Mouse (Mus musculus): ENCODE data around the gene Zbtb8b. TPM values are rescaled to one million over a fixed set of nuclear protein-coding genes. Genes with fewer than 3 reads are reported as not detected.
"Not testable (repeated sequence)": the region's sequence is repeated elsewhere in the genome, so short reads cannot be mapped to it uniquely, and the experiment has no call there.

The Zbtb8b gene
- polyA plus RNA-seq, 1 experiment, result 0.36 TPM

DNA sequence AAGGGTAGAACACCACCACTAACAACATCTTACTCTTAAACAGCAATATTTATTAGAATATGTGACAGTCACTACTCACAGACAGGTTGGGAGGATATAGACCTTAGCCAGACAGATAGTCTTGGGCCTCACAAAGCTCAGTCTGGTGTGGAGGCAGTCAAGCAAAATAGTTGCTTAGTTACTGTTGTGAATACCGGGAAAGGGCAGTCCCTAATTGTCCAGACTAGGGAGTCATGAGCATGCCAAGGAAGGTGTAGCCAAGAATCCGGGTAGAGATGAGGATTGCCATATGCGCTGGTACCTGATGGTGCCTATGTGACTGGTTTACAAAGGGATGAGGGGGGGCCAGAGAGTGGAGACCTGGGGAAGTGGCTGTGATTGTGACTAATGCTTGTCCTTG, 21.5 kb upstream of the Zbtb8b start:
- no peak for DNase-seq
- peaks cover 9% of the 10 kb centered on the region for H3K4me1 ChIP-seq (replicated peaks; ENCODE audit: control insufficient read depth, insufficient read depth, low read length)
- peak overlapping the region; percentile 80 for H3K4me3 ChIP-seq (ENCODE audit: control insufficient read depth, insufficient read depth, low read length)
- H3K27ac ChIP-seq (ENCODE audit: control insufficient read depth, insufficient read depth, low read length), result no peak overlapping the region
- TF ChIP-seq CTCF (IDR thresholded peaks at IDR 0.05; ENCODE audit: borderline replicate concordance, control insufficient read depth, extremely low read depth, insufficient read depth, low read length, poor library complexity), result no peak
- no peak for TF ChIP-seq POLR2A (IDR thresholded peaks at IDR 0.05; ENCODE audit: control insufficient read depth, extremely low read depth, insufficient read depth, low read length, poor library complexity)
- peaks cover 18% of the 10 kb centered on the region for H3K36me3 ChIP-seq (ENCODE audit: control insufficient read depth, insufficient read depth, low read length)
- H3K27me3 ChIP-seq (ENCODE audit: control insufficient read depth, insufficient read depth, low read length), result no peaks in the 10 kb centered on the region
- WGBS, result 49% methylated on average over 3 of the region's 3 CpGs

GRCm38 (mm10) chr4:129461183-129461960, 20.7 kb upstream of the Zbtb8b start, which contains the start of gene Bsdc1:
TSS of gene Bsdc1 (plus strand) at chr4:129461581.
- peaks cover 11% of the 10 kb centered on the region for H3K36me3 ChIP-seq (ENCODE audit: control insufficient read depth, insufficient read depth, low read length)
- TF ChIP-seq POLR2A (IDR thresholded peaks at IDR 0.05; ENCODE audit: control insufficient read depth, extremely low read depth, insufficient read depth, low read length, poor library complexity), result peak; percentile 56
- TF ChIP-seq CTCF (IDR thresholded peaks at IDR 0.05; ENCODE audit: borderline replicate concordance, control insufficient read depth, extremely low read depth, insufficient read depth, low read length, poor library complexity), result 0 out of 2 replicates have a peak, but pooled peaks have one; percentile 49
- peak within 1 kb of the TSS; percentile 38 for H3K27ac ChIP-seq (ENCODE audit: control insufficient read depth, insufficient read depth, low read length)
- peaks cover 9% of the 10 kb centered on the region for H3K4me1 ChIP-seq (replicated peaks; ENCODE audit: control insufficient read depth, insufficient read depth, low read length)
- WGBS, result 0% methylated on average over 46 of the region's 46 CpGs
- no peaks in the 10 kb centered on the region for H3K27me3 ChIP-seq (ENCODE audit: control insufficient read depth, insufficient read depth, low read length)
- peak within 1 kb of the TSS; percentile 80 for H3K4me3 ChIP-seq (ENCODE audit: control insufficient read depth, insufficient read depth, low read length)
- peak; percentile 100 for DNase-seq

- Histone ChIP-seq H3K4me1 (replicated peaks; ENCODE audit: control insufficient read depth, insufficient read depth, low read length) (peaks cover 9% of the 10 kb centered on the region), H3K36me3 (ENCODE audit: control insufficient read depth, insufficient read depth, low read length) (peaks cover 6% of the 10 kb centered on the region; the same call in 1 of the 2 replicates), H3K27me3 (ENCODE audit: control insufficient read depth, insufficient read depth, low read length) (no peaks in the 10 kb centered on the region), H3K4me3 (ENCODE audit: control insufficient read depth, insufficient read depth, low read length) (peak overlapping the region; percentile 21), H3K27ac (ENCODE audit: control insufficient read depth, insufficient read depth, low read length) (peak overlapping the region; percentile 38)
- DNase-seq, result no peak
- WGBS, result 0% methylated on average over 4 of the region's 4 CpGs
- TF ChIP-seq POLR2A (IDR thresholded peaks at IDR 0.05; ENCODE audit: control insufficient read depth, extremely low read depth, insufficient read depth, low read length, poor library complexity), result no peak
- TF ChIP-seq CTCF (IDR thresholded peaks at IDR 0.05; ENCODE audit: borderline replicate concordance, control insufficient read depth, extremely low read depth, insufficient read depth, low read length, poor library complexity), result no peak
Observed at GRCm38 (mm10) chr4:129460827-129461182, 20.2 kb upstream of the Zbtb8b start.

DNA sequence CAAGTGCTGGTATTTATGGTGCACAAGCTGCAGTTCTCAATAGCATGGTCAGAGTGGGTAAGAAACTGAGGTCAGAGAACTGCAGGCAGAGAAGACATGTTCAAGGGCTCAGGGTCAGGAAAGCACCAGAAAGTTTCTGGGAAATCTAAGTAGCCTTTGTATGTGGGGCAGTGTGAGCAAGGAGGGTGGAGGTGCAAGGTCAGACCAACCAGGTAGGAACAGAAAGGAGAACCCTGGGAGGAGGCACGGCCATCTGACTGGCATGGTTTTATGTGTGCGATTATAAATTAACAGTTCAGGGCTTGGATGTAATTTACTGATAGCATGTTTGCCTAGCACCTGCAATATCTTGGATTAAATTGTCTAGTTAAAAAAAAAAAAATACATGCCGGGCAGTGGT, 19.1 kb upstream of the Zbtb8b start:
- no peak for DNase-seq
- no peaks in the 10 kb centered on the region for H3K27me3 ChIP-seq (ENCODE audit: control insufficient read depth, insufficient read depth, low read length)
- H3K4me1 ChIP-seq (replicated peaks; ENCODE audit: control insufficient read depth, insufficient read depth, low read length), result peaks cover 9% of the 10 kb centered on the region
- WGBS, result 94% methylated on average over 3 of the region's 3 CpGs
- TF ChIP-seq POLR2A (IDR thresholded peaks at IDR 0.05; ENCODE audit: control insufficient read depth, extremely low read depth, insufficient read depth, low read length, poor library complexity), result no peak
- no peak for TF ChIP-seq CTCF (IDR thresholded peaks at IDR 0.05; ENCODE audit: borderline replicate concordance, control insufficient read depth, extremely low read depth, insufficient read depth, low read length, poor library complexity)
- no peaks in the 10 kb centered on the region for H3K36me3 ChIP-seq (ENCODE audit: control insufficient read depth, insufficient read depth, low read length)
- no peak overlapping the region for H3K27ac ChIP-seq (ENCODE audit: control insufficient read depth, insufficient read depth, low read length)
- H3K4me3 ChIP-seq (ENCODE audit: control insufficient read depth, insufficient read depth, low read length), result no peak overlapping the region

DNA sequence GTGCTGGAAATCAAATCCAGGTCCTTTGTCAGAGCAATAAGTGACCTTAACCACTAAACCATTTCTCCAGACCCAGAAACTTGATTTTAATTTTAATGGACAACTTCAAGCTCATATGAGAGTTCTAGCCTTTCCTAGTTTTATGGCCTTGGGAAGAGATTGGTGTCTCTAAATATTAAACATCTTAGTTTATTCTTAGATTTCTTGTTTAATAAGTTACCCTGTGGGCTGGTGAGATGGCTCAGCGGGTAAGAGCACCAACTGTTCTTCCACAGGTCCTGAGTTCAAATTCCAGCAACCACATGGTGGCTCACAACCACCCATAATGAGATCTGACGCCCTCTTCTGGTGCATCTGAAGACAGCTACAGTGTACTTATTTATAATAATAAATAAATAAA, 16.7 kb upstream of the Zbtb8b start:
- H3K27ac ChIP-seq (ENCODE audit: control insufficient read depth, insufficient read depth, low read length); DNase-seq: not testable (repeated sequence)

GRCm38 (mm10) chr4:129456126-129456525, 15.5 kb upstream of the Zbtb8b start:
- Histone ChIP-seq H3K36me3 (ENCODE audit: control insufficient read depth, insufficient read depth, low read length) (no peaks in the 10 kb centered on the region), H3K27me3 (ENCODE audit: control insufficient read depth, insufficient read depth, low read length) (no peaks in the 10 kb centered on the region), H3K4me1 (replicated peaks; ENCODE audit: control insufficient read depth, insufficient read depth, low read length) (no peaks in the 10 kb centered on the region), H3K27ac (ENCODE audit: control insufficient read depth, insufficient read depth, low read length) (no peak overlapping the region), H3K4me3 (ENCODE audit: control insufficient read depth, insufficient read depth, low read length) (no peak overlapping the region)
- no peak for DNase-seq
- WGBS, result 79% methylated on average over 5 of the region's 5 CpGs
- TF ChIP-seq POLR2A (IDR thresholded peaks at IDR 0.05; ENCODE audit: control insufficient read depth, extremely low read depth, insufficient read depth, low read length, poor library complexity), result no peak
- no peak for TF ChIP-seq CTCF (IDR thresholded peaks at IDR 0.05; ENCODE audit: borderline replicate concordance, control insufficient read depth, extremely low read depth, insufficient read depth, low read length, poor library complexity)

More for the DNA sequence above, 16.7 kb upstream of the Zbtb8b start:
- not testable (repeated sequence) for H3K4me3 ChIP-seq (ENCODE audit: control insufficient read depth, insufficient read depth, low read length); H3K4me1 ChIP-seq (replicated peaks; ENCODE audit: control insufficient read depth, insufficient read depth, low read length); H3K36me3 ChIP-seq (ENCODE audit: control insufficient read depth, insufficient read depth, low read length); H3K27me3 ChIP-seq (ENCODE audit: control insufficient read depth, insufficient read depth, low read length)
- 94% methylated on average over 2 of the region's 2 CpGs for WGBS

DNA sequence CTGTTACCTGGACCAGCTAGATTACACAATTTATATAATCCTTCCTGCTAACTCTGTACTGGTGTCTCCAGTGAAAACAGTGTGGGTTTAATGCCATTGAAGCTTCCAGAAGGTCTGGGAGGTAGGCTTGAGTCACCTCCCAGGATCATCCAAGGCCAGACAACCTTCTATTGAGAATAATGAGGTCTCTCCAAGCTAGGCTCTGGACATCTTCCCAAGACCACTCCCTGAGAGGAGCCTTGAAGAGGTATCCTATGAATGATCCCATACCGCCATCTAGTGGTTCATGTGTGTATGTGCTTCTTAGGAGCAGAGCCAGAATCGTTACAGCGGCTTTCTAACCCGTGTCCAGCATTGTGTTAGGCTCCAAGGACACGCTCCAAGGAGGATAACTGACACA, 14.6 kb upstream of the Zbtb8b start:
- TF ChIP-seq CTCF (IDR thresholded peaks at IDR 0.05; ENCODE audit: borderline replicate concordance, control insufficient read depth, extremely low read depth, insufficient read depth, low read length, poor library complexity) (no peak), POLR2A (IDR thresholded peaks at IDR 0.05; ENCODE audit: control insufficient read depth, extremely low read depth, insufficient read depth, low read length, poor library complexity) (no peak)
- no peaks in the 10 kb centered on the region for H3K27me3 ChIP-seq (ENCODE audit: control insufficient read depth, insufficient read depth, low read length)
- no peaks in the 10 kb centered on the region for H3K36me3 ChIP-seq (ENCODE audit: control insufficient read depth, insufficient read depth, low read length)
- 0% methylated on average over 5 of the region's 5 CpGs for WGBS
- H3K27ac ChIP-seq (ENCODE audit: control insufficient read depth, insufficient read depth, low read length), result no peak overlapping the region
- H3K4me3 ChIP-seq (ENCODE audit: control insufficient read depth, insufficient read depth, low read length), result no peak overlapping the region
- no peaks in the 10 kb centered on the region for H3K4me1 ChIP-seq (replicated peaks; ENCODE audit: control insufficient read depth, insufficient read depth, low read length)
- DNase-seq, result peak; percentile 56
